Mouse (Mus musculus) naive thymus-derived CD4-positive, alpha-beta T cell, adult 5 months (primary cell): ENCODE measurements around the gene Vmn2r31. TPM values are rescaled to one million over a fixed set of nuclear protein-coding genes. Genes with fewer than 3 reads are reported as not detected.

Experiments
- polyA plus RNA-seq: library from polyadenylated mRNA; unstranded; fragments of 100-300 nt; shearing (Covaris generic); gene quantifications from one replicate; pipeline ENCODE4 v1.2.1, GENCODE M21; 2017

The Vmn2r31 gene
- polyA plus RNA-seq: 0.12 TPM

GRCm38 (mm10) chr7:7399603-7400002 lies at the start of gene Vmn2r31:
Vmn2r31 (minus strand) TSS chr7:7399703.

DNA sequence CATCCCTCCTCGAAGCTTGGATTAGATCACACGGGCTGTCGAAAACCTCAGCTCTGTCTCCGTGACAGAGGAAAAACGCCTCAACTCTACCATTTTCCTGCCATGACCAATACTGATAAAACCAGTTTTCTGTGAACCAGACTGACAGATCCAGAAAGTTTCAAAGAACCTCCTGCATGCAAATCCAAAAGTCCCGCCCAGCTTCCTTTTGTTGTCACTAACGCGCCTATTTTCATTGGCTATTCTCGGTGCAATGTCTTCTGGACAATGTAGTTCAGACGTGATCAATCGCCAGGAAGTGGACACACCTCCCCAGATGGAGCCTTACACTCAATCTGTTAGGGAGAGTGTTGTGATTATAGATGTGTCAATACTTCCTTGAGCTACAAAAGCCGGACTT lies 25.1 kb downstream of the Vmn2r31 start, which contains the start of gene Gm45783:
Gene Gm45783 (minus strand): TSS at position 143 of the 400 bp plus-strand sequence.

DNA sequence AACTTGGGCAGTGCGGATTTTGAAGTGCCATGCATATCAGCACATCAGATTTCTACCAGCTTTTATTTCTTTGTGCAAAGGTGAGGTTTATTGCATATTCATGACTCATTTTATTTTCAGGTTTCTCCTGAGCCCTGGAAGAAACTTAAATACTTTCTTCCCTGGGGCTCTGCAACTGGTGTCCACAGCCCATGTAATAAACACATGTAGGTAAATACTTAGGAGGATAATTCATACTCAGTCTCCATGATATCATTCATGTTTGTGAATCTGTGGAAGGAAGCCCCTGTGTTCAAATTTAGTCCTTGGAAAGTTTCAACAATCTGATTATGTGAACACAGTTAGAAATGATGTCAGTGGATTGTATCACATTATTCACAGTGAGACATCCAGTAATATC lies 62.0 kb downstream of the Vmn2r31 start, which contains the start of gene Vmn2r30:
Gene Vmn2r30 (minus strand): TSS at position 101 of the 400 bp plus-strand sequence.

Other genes with a start within 250 kb of the Vmn2r31 start
- gene Zfp418, start 228.4 kb downstream of the Vmn2r31 start, polyA plus RNA-seq: 2.9 TPM
- 3.5 TPM for gene Zfp772, start 189.7 kb downstream of the Vmn2r31 start, polyA plus RNA-seq
- gene Vmn2r29, start 152.4 kb downstream of the Vmn2r31 start, polyA plus RNA-seq: 0.61 TPM
- 0.41 TPM for gene Gm45844, start 121.4 kb downstream of the Vmn2r31 start, polyA plus RNA-seq
- 70.6 TPM for gene Clcn4, start 98.9 kb downstream of the Vmn2r31 start, polyA plus RNA-seq
- not detected for gene Vmn2r30, start 62.1 kb downstream of the Vmn2r31 start, polyA plus RNA-seq
- not detected for gene Gm45783, start 25.1 kb downstream of the Vmn2r31 start, polyA plus RNA-seq
- not detected for gene Vmn2r32, start 80.3 kb upstream of the Vmn2r31 start, polyA plus RNA-seq
- not detected for gene Vmn2r33, start 167.1 kb upstream of the Vmn2r31 start, polyA plus RNA-seq